Mouse (Mus musculus): ENCODE measurements around the gene Rad54l.

GRCm38 (mm10) chr4:116075631-116076368, 47.7 kb downstream of the Rad54l start:
- no peak for TF ChIP-seq CTCF (IDR thresholded peaks at IDR 0.05; ENCODE audit: low read depth, low read length)
- TF ChIP-seq POLR2A (IDR thresholded peaks at IDR 0.05; ENCODE audit: insufficient read depth, low read length), result no peak
- no peak for TF ChIP-seq EP300 (IDR thresholded peaks at IDR 0.05; ENCODE audit: insufficient read depth, low read depth, low read length)
